ENCODE assay signal across 8 mouse cellular contexts in genomic region chr9:106684093-106684872, GRCm38 (mm10). TPM values are rescaled to one million over a fixed set of nuclear protein-coding genes. Genes with fewer than 3 reads are reported as not detected.
A peak's percentile ranks its signal among the peaks of the same experiment; 100 is the strongest.
DNase-seq lines count a peak whose midpoint lies in the region; ATAC-seq and TF ChIP-seq lines count a peak whose summit lies in the region.

No protein-coding gene starts in this region.

- ATAC-seq in forebrain, embryonic 15.5 days (replicated peaks): no peak
- no peak for ATAC-seq in liver, embryonic 14.5 days (ENCODE audit: insufficient read depth)

- H3K36me3 ChIP-seq in C2C12 (ENCODE audit: control insufficient read depth, insufficient read depth): peaks cover 21% of the 10 kb centered on the region
- H3K36me3 ChIP-seq in forebrain, embryonic 15.5 days: peaks cover 22% of the 10 kb centered on the region; the same call in 1 of the 2 replicates
- H3K36me3 ChIP-seq in liver, embryonic 14.5 days (replicated peaks; ENCODE audit: control insufficient read depth, insufficient read depth, low read depth): no peaks in the 10 kb centered on the region

- H3ac ChIP-seq in C2C12 (ENCODE audit: control insufficient read depth, insufficient read length, low read depth): peak overlapping the region; percentile 86

- peaks cover 18% of the 10 kb centered on the region for H3K4me1 ChIP-seq in forebrain, embryonic 15.5 days
- H3K4me1 ChIP-seq in liver, embryonic 14.5 days (replicated peaks; ENCODE audit: control insufficient read depth in 2 of 2, insufficient read depth in 2 of 2, low read length in 1 of 2): peaks cover 8 to 9% of the 10 kb centered on the region in 2 experiments

- peak overlapping the region; percentile 81; the same call in 1 of the 2 replicates for H3K9ac ChIP-seq in forebrain, embryonic 15.5 days (replicated peaks)
- H3K9ac ChIP-seq in liver, embryonic 14.5 days (replicated peaks): peak overlapping the region; percentile 58

- H3K9me3 ChIP-seq in forebrain, embryonic 15.5 days: no peaks in the 10 kb centered on the region
- H3K9me3 ChIP-seq in liver, embryonic 14.5 days (ENCODE audit: control insufficient read depth, low read length): no peaks in the 10 kb centered on the region

- no peaks in the 10 kb centered on the region for H3K27me3 ChIP-seq in C2C12 (ENCODE audit: control insufficient read depth, insufficient read depth, insufficient read length)
- H3K27me3 ChIP-seq in forebrain, embryonic 15.5 days: no peaks in the 10 kb centered on the region
- H3K27me3 ChIP-seq in liver, embryonic 14.5 days (ENCODE audit: control insufficient read depth, insufficient read depth, low read length): no peaks in the 10 kb centered on the region

- no peak for TF ChIP-seq CTCF in C2C12 (IDR thresholded peaks at IDR 0.05; ENCODE audit: control insufficient read depth, insufficient read depth, insufficient read length)
- no peak for TF ChIP-seq CTCF in liver, embryonic 14.5 days (IDR thresholded peaks at IDR 0.05; ENCODE audit: low read depth)

- peaks cover 4% of the 10 kb centered on the region for H3K79me3 ChIP-seq in C2C12 (ENCODE audit: low read depth)

- peaks cover 9% of the 10 kb centered on the region for H3K79me2 ChIP-seq in C2C12 (ENCODE audit: control insufficient read depth, insufficient read depth)

- 86% methylated on average over 6 of the region's 6 CpGs for WGBS in forebrain, embryonic 15.5 days
- WGBS in liver, embryonic 14.5 days (ENCODE audit: insufficient replicate concordance): 41% methylated on average over 6 of the region's 6 CpGs

- TF ChIP-seq EP300 in liver, embryonic 14.5 days (IDR thresholded peaks at IDR 0.05; ENCODE audit: low read depth): no peak

- H3K4me3 ChIP-seq in C2C12 (ENCODE audit: insufficient read depth, poor library complexity, severe bottlenecking): peak overlapping the region; percentile 51
- H3K4me3 ChIP-seq in forebrain, embryonic 15.5 days: peak overlapping the region; percentile 86
- H3K4me3 ChIP-seq in liver, embryonic 14.5 days (ENCODE audit: insufficient read depth in 1 of 2, low read depth in 2 of 2, low read length in 2 of 2): peak overlapping the region; percentile 62 to 75

- no peak overlapping the region for H3K27ac ChIP-seq in forebrain, embryonic 15.5 days (replicated peaks)
- no peak overlapping the region for H3K27ac ChIP-seq in liver, embryonic 14.5 days

- DNase-seq in heart, adult 11 months: peak; percentile 79
- no peak for DNase-seq in heart, postnatal 4 days
- no peak for DNase-seq in liver, embryonic 14.5 days (ENCODE audit: low read depth in 3 of 3, low spot score in 3 of 3)
- no peak for DNase-seq in c-Kit-positive CD71-positive TER-119-positive erythroid progenitor cells, embryonic 14.5 days (ENCODE audit: low spot score)
- DNase-seq in ovary, adult 18-20 months (ENCODE audit: low spot score): no peak
- no peak for DNase-seq in adrenal gland, adult 2 months

- H3K4me2 ChIP-seq in forebrain, embryonic 15.5 days (replicated peaks): peak overlapping the region; percentile 96
- H3K4me2 ChIP-seq in liver, embryonic 14.5 days (ENCODE audit: low read depth): peak overlapping the region; percentile 98

TF ChIP-seq in C2C12, 6 proteins besides CTCF, POLR2A, EP300 and RAD21:
- TF ChIP-seq USF1 (IDR thresholded peaks at IDR 0.05; ENCODE audit: low read depth): no peak
- no peak for TF ChIP-seq CEBPB (IDR thresholded peaks at IDR 0.05; ENCODE audit: low read depth)
- TF ChIP-seq MYOG (IDR thresholded peaks at IDR 0.05; ENCODE audit: control insufficient read depth, extremely low read depth, insufficient read length): no peak
- TF ChIP-seq MYOD1 (IDR thresholded peaks at IDR 0.05; ENCODE audit: control insufficient read depth, insufficient read length, low read depth): no peak
- no peak for TF ChIP-seq FOSL1 (IDR thresholded peaks at IDR 0.05; ENCODE audit: insufficient read depth, low read length, poor library complexity, severe bottlenecking)
- TF ChIP-seq MAX (IDR thresholded peaks at IDR 0.05): no peak
TF ChIP-seq in C2C12: peak in this region for 0.

RNA-seq across cellular contexts. Expression of gene Tex264, which starts 1.4 kb away (rescaled TPM):
- total RNA-seq in heart, postnatal 4 days (2021): 10 to 100 TPM; 31.0 to 38.0 TPM
- polyA plus RNA-seq in C2C12 (2012; fragmentation: generic; extraction: Trizol): 79.0 TPM
- 49.0 and 49.3 TPM in 2 replicates for polyA plus RNA-seq in forebrain, embryonic 15.5 days (2015; fragmentation: Nextera tagmentation; extraction: Ambion mirVana)
- 9.4 and 11.3 TPM in 2 replicates for polyA plus RNA-seq in liver, embryonic 14.5 days (2012; rRNA removed)
- polyA plus RNA-seq in liver, embryonic 14.5 days (2014; fragmentation: Nextera tagmentation; extraction: Ambion mirVana): 11.5 and 12.1 TPM in 2 replicates
- total RNA-seq in adrenal gland, adult 2 months (2021): 100 to 1,000 TPM; 128 to 130 TPM
- polyA plus RNA-seq in adrenal gland, adult 2 months (2012; rRNA removed): 230 and 245 TPM in 2 replicates

RNA-seq across cellular contexts. Expression of gene Grm2, which starts 28.4 kb away (rescaled TPM):
- not detected for total RNA-seq in heart, postnatal 4 days (2021)
- not detected for polyA plus RNA-seq in C2C12 (2012; fragmentation: generic; extraction: Trizol)
- 9.2 and 9.7 TPM in 2 replicates for polyA plus RNA-seq in forebrain, embryonic 15.5 days (2015; fragmentation: Nextera tagmentation; extraction: Ambion mirVana)
- polyA plus RNA-seq in liver, embryonic 14.5 days (2012; rRNA removed): 0.02 TPM in 1 of 2 replicates, not detected in the other
- not detected in 2 replicates for polyA plus RNA-seq in liver, embryonic 14.5 days (2014; fragmentation: Nextera tagmentation; extraction: Ambion mirVana)
- total RNA-seq in adrenal gland, adult 2 months (2021): not detected
- not detected in 2 replicates for polyA plus RNA-seq in adrenal gland, adult 2 months (2012; rRNA removed)

RNA-seq across cellular contexts. Expression of gene Iqcf6, which starts 57.9 kb away (rescaled TPM):
- not detected for total RNA-seq in heart, postnatal 4 days (2021)
- polyA plus RNA-seq in C2C12 (2012; fragmentation: generic; extraction: Trizol): not detected
- polyA plus RNA-seq in forebrain, embryonic 15.5 days (2015; fragmentation: Nextera tagmentation; extraction: Ambion mirVana): not detected in 2 replicates
- polyA plus RNA-seq in liver, embryonic 14.5 days (2012; rRNA removed): not detected in 2 replicates
- not detected in 2 replicates for polyA plus RNA-seq in liver, embryonic 14.5 days (2014; fragmentation: Nextera tagmentation; extraction: Ambion mirVana)
- total RNA-seq in adrenal gland, adult 2 months (2021): not detected
- polyA plus RNA-seq in adrenal gland, adult 2 months (2012; rRNA removed): not detected in 2 replicates
